Mouse (Mus musculus) left cerebral cortex, postnatal 36 days (tissue): ENCODE results near the gene Nubpl. TPM values are rescaled to one million over a fixed set of nuclear protein-coding genes. Genes with fewer than 3 reads are reported as not detected.
A peak's percentile ranks its signal among the peaks of the same experiment; 100 is the strongest.
"Not testable (repeated sequence)": the region's sequence is repeated elsewhere in the genome, so short reads cannot be mapped to it uniquely, and the experiment has no call there.

Experiments used
- DNase-seq, 2 experiments: peaks; one replicate each; pipeline ENCODE4 v3.0.0; 2021 to 2022; ENCODE audit warnings: low spot score in 2 of 2, mixed read lengths in 1 of 2
- intact Hi-C: fragments of 180-260 bp; cut with DNase I; formaldehyde crosslinking; loops from one replicate; pipeline ENCODE4 v1.15.1; 2025
- total RNA-seq, 2 experiments: library from RNA; stranded (reverse); gene quantifications; 2 replicates each; pipeline ENCODE4 v1.2.3; 2021

Gene Nubpl
- total RNA-seq: 1 to 10 TPM; 4.5 to 5.0 TPM

GRCm38 (mm10) chr12:52097650-52098070 is at the start of gene Nubpl:
Gene Nubpl (plus strand): TSS chr12:52097737.
- intact Hi-C loops: no loop called here
- DNase-seq: peak; percentile 95

- DNase-seq: no peak
- intact Hi-C loops: loop anchor here (10.0 kb wide), 1 partner anchor 845 kb away; no protein-coding TSS in a partner anchor
Measured at GRCm38 (mm10) chr12:52049324-52049723, 48.2 kb upstream of the Nubpl start.

- DNase-seq, intact Hi-C loops: not testable (repeated sequence)
Measured at GRCm38 (mm10) chr12:52079296-52079695, 18.2 kb upstream of the Nubpl start.

- no peak for DNase-seq
- intact Hi-C loops: no loop called here
Measured at GRCm38 (mm10) chr12:52097049-52097649, 388 bp upstream of the Nubpl start.

- DNase-seq: no peak
- intact Hi-C loops: no loop called here
Measured at GRCm38 (mm10) chr12:52120276-52120675, 22.7 kb downstream of the Nubpl start.

- no peak for DNase-seq
- intact Hi-C loops: no loop called here
Measured at GRCm38 (mm10) chr12:52126407-52126806, 28.9 kb downstream of the Nubpl start.

- no peak for DNase-seq
- intact Hi-C loops: no loop called here
Measured at GRCm38 (mm10) chr12:52129072-52129471, 31.5 kb downstream of the Nubpl start.

GRCm38 (mm10) chr12:52132256-52132655 is 34.7 kb downstream of the Nubpl start:
- no peak for DNase-seq
- intact Hi-C loops: no loop called here

- intact Hi-C loops: no loop called here
- DNase-seq: no peak
Measured at GRCm38 (mm10) chr12:52138296-52138695, 40.8 kb downstream of the Nubpl start.

- DNase-seq: no peak
- intact Hi-C loops: no loop called here
Measured at GRCm38 (mm10) chr12:52146639-52147038, 49.1 kb downstream of the Nubpl start.

- DNase-seq: no peak
- intact Hi-C loops: no loop called here
Measured at GRCm38 (mm10) chr12:52149448-52149847, 51.9 kb downstream of the Nubpl start.

GRCm38 (mm10) chr12:52152071-52152470 is 54.5 kb downstream of the Nubpl start:
- no peak for DNase-seq
- intact Hi-C loops: no loop called here

- no peak for DNase-seq
- intact Hi-C loops: no loop called here
Measured at GRCm38 (mm10) chr12:52154906-52155305, 57.4 kb downstream of the Nubpl start.

- no peak for DNase-seq
- intact Hi-C loops: no loop called here
Measured at GRCm38 (mm10) chr12:52164414-52164813, 66.9 kb downstream of the Nubpl start.

GRCm38 (mm10) chr12:52186205-52186793 is 88.8 kb downstream of the Nubpl start:
- DNase-seq: no peak
- intact Hi-C loops: no loop called here

- intact Hi-C loops: no loop called here
- DNase-seq: no peak
Measured at GRCm38 (mm10) chr12:52186963-52187590, 89.5 kb downstream of the Nubpl start.

GRCm38 (mm10) chr12:52198471-52198870 is 100.9 kb downstream of the Nubpl start:
- no peak for DNase-seq
- intact Hi-C loops: no loop called here

- no peak for DNase-seq
- intact Hi-C loops: no loop called here
Measured at GRCm38 (mm10) chr12:52209121-52209610, 111.6 kb downstream of the Nubpl start.

- no peak for DNase-seq
- intact Hi-C loops: no loop called here
Measured at GRCm38 (mm10) chr12:52211144-52211543, 113.6 kb downstream of the Nubpl start.

GRCm38 (mm10) chr12:52214837-52215236 is 117.3 kb downstream of the Nubpl start:
- intact Hi-C loops: no loop called here

GRCm38 (mm10) chr12:52224954-52225353 is 127.4 kb downstream of the Nubpl start:
- intact Hi-C loops: no loop called here
- no peak for DNase-seq

More at GRCm38 (mm10) chr12:52214837-52215236, 117.3 kb downstream of the Nubpl start:
- DNase-seq: no peak
